In genomic region chr11:59305821-59306215, GRCm38 (mm10) we compare ENCODE assay signal across 8 mouse cellular contexts. TPM values are rescaled to one million over a fixed set of nuclear protein-coding genes. Genes with fewer than 3 reads are reported as not detected.
DNase-seq lines count a peak whose midpoint lies in the region; ATAC-seq lines count a peak whose summit lies in the region.

No protein-coding gene starts in this region.

- no peak overlapping the region for H3K4me3 ChIP-seq in lung, embryonic 15.5 days
- peak overlapping the region; percentile 58; the same call in 1 of the 2 replicates for H3K4me3 ChIP-seq in hindbrain, embryonic 14.5 days (replicated peaks; ENCODE audit: low read length)
- 0 out of 2 replicates have a peak overlapping the region, but pooled peaks have one; percentile 55 for H3K4me3 ChIP-seq in neural tube, embryonic 13.5 days

- H3K4me1 ChIP-seq in lung, embryonic 15.5 days: peaks cover 49% of the 10 kb centered on the region
- H3K4me1 ChIP-seq in hindbrain, embryonic 14.5 days (replicated peaks; ENCODE audit: control insufficient read depth, insufficient read depth, low read length): peaks cover 17% of the 10 kb centered on the region; the same call in 1 of the 2 replicates
- peaks cover 40% of the 10 kb centered on the region for H3K4me1 ChIP-seq in neural tube, embryonic 13.5 days (replicated peaks)

- no peaks in the 10 kb centered on the region for H3K9me3 ChIP-seq in lung, embryonic 15.5 days
- H3K9me3 ChIP-seq in hindbrain, embryonic 14.5 days (ENCODE audit: control insufficient read depth, low read length): no peaks in the 10 kb centered on the region
- no peaks in the 10 kb centered on the region for H3K9me3 ChIP-seq in neural tube, embryonic 13.5 days

- no peak overlapping the region for H3K27ac ChIP-seq in lung, embryonic 15.5 days
- no peak overlapping the region for H3K27ac ChIP-seq in hindbrain, embryonic 14.5 days
- H3K27ac ChIP-seq in neural tube, embryonic 13.5 days (replicated peaks): no peak overlapping the region

- H3K4me2 ChIP-seq in lung, embryonic 15.5 days: peak overlapping the region; percentile 98
- H3K4me2 ChIP-seq in hindbrain, embryonic 14.5 days (replicated peaks): peak overlapping the region; percentile 86
- H3K4me2 ChIP-seq in neural tube, embryonic 13.5 days: peak overlapping the region; percentile 83

- 10% methylated on average over 10 of the region's 10 CpGs for WGBS in lung, embryonic 15.5 days
- WGBS in hindbrain, embryonic 14.5 days: 4% methylated on average over 10 of the region's 10 CpGs
- 5% methylated on average over 10 of the region's 10 CpGs for WGBS in neural tube, embryonic 13.5 days

- H3K9ac ChIP-seq in lung, embryonic 15.5 days: no peak overlapping the region
- no peak overlapping the region for H3K9ac ChIP-seq in hindbrain, embryonic 14.5 days
- no peak overlapping the region for H3K9ac ChIP-seq in neural tube, embryonic 13.5 days

- peaks cover 83% of the 10 kb centered on the region for H3K27me3 ChIP-seq in lung, embryonic 15.5 days
- H3K27me3 ChIP-seq in hindbrain, embryonic 14.5 days (ENCODE audit: control insufficient read depth, insufficient read depth, low read length): peaks cover 62% of the 10 kb centered on the region
- peaks cover 84% of the 10 kb centered on the region for H3K27me3 ChIP-seq in neural tube, embryonic 13.5 days

- no peak for ATAC-seq in lung, embryonic 15.5 days (ENCODE audit: borderline replicate concordance, extremely low read depth, low FRiP score, low TSS enrichment)
- ATAC-seq in hindbrain, embryonic 14.5 days (ENCODE audit: low FRiP score): no peak
- ATAC-seq in neural tube, embryonic 13.5 days (ENCODE audit: low read depth): no peak

- DNase-seq in cerebellum, postnatal 10 days: peak; percentile 36 to 53
- no peak for DNase-seq in cerebellum, adult 9-10 months
- DNase-seq in lung, postnatal 25 days (ENCODE audit: low spot score): no peak
- no peak for DNase-seq in hindbrain, embryonic 14.5 days (ENCODE audit: low spot score)
- DNase-seq in layer of hippocampus, adult 9-10 months (ENCODE audit: low spot score): no peak
- no peak for DNase-seq in lung, postnatal 36 days

- no peaks in the 10 kb centered on the region for H3K36me3 ChIP-seq in lung, embryonic 15.5 days
- H3K36me3 ChIP-seq in hindbrain, embryonic 14.5 days (replicated peaks; ENCODE audit: control insufficient read depth, insufficient read depth): no peaks in the 10 kb centered on the region
- H3K36me3 ChIP-seq in neural tube, embryonic 13.5 days: no peaks in the 10 kb centered on the region

RNA-seq across cellular contexts. Expression of gene Wnt9a, which starts 0.9 kb away (rescaled TPM):
- 3.0 and 3.1 TPM in 2 replicates for polyA plus RNA-seq in lung, embryonic 15.5 days (2015; fragmentation: Nextera tagmentation; extraction: Ambion mirVana)
- 2.1 TPM in 2 replicates for polyA plus RNA-seq in hindbrain, embryonic 14.5 days (2014; fragmentation: Nextera tagmentation; extraction: Ambion mirVana)
- polyA plus RNA-seq in neural tube, embryonic 13.5 days (2015; fragmentation: Nextera tagmentation; extraction: Ambion mirVana): 3.6 and 3.8 TPM in 2 replicates

RNA-seq across cellular contexts. Expression of gene Wnt3a, which starts 15.3 kb away (rescaled TPM):
- 0.08 and 0.14 TPM in 2 replicates for polyA plus RNA-seq in lung, embryonic 15.5 days (2015; fragmentation: Nextera tagmentation; extraction: Ambion mirVana)
- 0.40 and 0.43 TPM in 2 replicates for polyA plus RNA-seq in hindbrain, embryonic 14.5 days (2014; fragmentation: Nextera tagmentation; extraction: Ambion mirVana)
- 1.2 and 1.7 TPM in 2 replicates for polyA plus RNA-seq in neural tube, embryonic 13.5 days (2015; fragmentation: Nextera tagmentation; extraction: Ambion mirVana)

Comparison
In these comparisons a context has a peak if more than half of its experiments do, and no peak if none do; other contexts are left out.
1. DNase-seq: peak in cerebellum, postnatal 10 days (2 of 2); none in cerebellum, adult 9-10 months (single experiment), lung, postnatal 25 days (single experiment), hindbrain, embryonic 14.5 days (single experiment), layer of hippocampus, adult 9-10 months (single experiment) and lung, postnatal 36 days (single experiment).
2. Peak in every context shown above with its lines, with median percentiles within 50 percentile points of each other: H3K4me2 ChIP-seq.